Mouse (Mus musculus): ENCODE results near the gene 4930519P11Rik. TPM values are rescaled to one million over a fixed set of nuclear protein-coding genes. Genes with fewer than 3 reads are reported as not detected.

Gene 4930519P11Rik
- polyA plus RNA-seq (2014; fragmentation: Nextera tagmentation; extraction: Ambion mirVana), result 0.72 and 0.89 TPM in 2 replicates

DNA sequence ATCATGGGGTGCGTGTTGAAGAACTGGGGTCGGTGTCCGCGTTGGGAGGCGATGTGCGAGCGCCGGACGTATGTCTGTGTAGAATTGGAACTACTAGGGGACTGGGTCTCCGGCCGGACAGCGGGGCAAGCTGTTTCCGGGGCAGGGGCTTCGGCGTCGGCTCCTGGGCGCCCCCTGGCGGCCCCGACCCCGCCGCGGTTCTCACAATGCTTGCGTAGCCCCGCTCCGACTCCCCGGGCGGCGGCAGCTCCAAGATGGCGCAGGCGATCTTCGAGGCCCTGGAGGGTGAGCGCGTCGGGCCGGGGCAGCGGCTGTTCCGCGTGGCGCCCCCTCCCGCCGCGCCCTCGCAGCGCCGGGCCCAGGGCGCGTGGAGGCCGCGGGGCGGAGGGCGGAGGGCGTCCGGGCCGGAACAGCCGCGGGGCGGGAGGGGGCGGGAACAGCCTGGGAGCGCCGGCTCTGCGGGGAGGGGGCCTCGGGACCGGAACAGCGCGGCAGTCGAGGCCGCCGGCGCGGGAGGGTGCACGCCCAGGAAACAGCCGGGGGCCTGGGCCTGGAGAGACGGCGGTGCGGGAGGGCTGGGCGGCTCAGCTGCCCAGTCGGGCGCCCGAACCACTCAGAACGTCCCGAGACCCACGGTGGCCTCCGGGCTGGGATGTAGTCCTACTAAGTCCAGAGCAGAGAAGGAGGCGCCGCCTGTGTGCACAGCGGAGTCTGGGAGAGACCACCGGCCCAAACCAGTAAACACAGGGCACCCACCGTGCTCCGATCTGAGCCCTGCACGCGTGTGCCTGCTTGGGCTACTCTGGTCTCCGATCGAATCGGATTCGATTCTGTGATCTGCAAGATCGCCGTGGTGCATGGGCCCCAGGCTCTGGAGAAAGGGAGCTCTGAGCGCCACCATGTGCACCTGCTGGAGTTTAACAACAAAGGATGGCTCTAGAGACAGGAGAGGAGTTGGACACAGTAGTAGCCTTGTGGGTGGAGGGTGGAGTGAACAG, at the start of gene 4930519P11Rik, which contains the start of gene Zfp341:
4930519P11Rik (minus strand) TSS at position 320 of the 998 bp plus-strand sequence.
Zfp341 (plus strand) TSS at position 180 of the 998 bp plus-strand sequence.
- peak; percentile 94 for ATAC-seq (ENCODE audit: low FRiP score, low TSS enrichment)
- Histone ChIP-seq H3K27me3 (ENCODE audit: control insufficient read depth, insufficient read depth, low read length) (no peaks in the 10 kb centered on the region), H3K4me3 (ENCODE audit: low read length) (peak within 1 kb of the TSS; percentile 57), H3K9me3 (ENCODE audit: control insufficient read depth, low read length) (no peaks in the 10 kb centered on the region), H3K27ac (ENCODE audit: low read depth, low read length) (peak within 1 kb of the TSS; percentile 98), H3K4me2 (replicated peaks; ENCODE audit: low read depth, low read length) (peak within 1 kb of the TSS; percentile 75), H3K4me1 (ENCODE audit: control insufficient read depth, insufficient read depth, low read length) (peaks cover 14% of the 10 kb centered on the region), H3K36me3 (ENCODE audit: control insufficient read depth, insufficient read depth, low read length) (no peaks in the 10 kb centered on the region), H3K9ac (ENCODE audit: low read depth, low read length) (peak within 1 kb of the TSS; percentile 88)
- WGBS, result under 1% methylated on average over 76 of the region's 98 CpGs

DNA sequence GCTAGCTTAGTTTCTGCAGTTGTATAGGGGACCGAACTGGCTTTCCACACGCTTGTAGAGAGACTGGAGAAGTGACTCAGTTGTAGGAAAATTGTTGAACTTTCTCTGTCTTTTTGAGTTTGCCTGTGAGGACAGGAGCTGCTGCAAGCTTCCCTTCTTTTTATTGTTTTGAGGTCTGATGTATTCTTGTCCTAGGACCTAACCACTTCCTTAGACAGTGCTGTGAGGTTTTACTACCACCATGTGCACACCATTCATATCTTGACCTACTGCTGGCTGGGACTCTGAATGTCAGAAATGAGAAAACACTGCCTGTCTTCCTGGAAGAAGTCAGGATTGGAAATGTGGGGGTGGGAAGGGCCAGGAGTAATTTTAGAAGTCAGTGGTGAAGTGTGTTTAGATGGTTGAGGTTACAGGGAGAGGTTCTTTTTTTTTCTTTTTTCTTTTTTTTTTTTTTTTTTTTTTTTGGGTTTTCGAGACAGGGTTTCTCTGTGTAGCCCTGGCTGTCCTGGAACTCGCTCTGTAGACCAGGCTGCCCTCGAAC, 46.4 kb upstream of the 4930519P11Rik start:
- no peak overlapping the region for H3K27ac ChIP-seq (ENCODE audit: low read depth, low read length)
- H3K9ac ChIP-seq (ENCODE audit: low read depth, low read length), result peak overlapping the region; percentile 34; the same call in 1 of the 2 replicates
- H3K27me3 ChIP-seq (ENCODE audit: control insufficient read depth, insufficient read depth, low read length), result no peaks in the 10 kb centered on the region
- peaks cover 15% of the 10 kb centered on the region; the same call in 1 of the 2 replicates for H3K36me3 ChIP-seq (ENCODE audit: control insufficient read depth, insufficient read depth, low read length)
- peak overlapping the region; percentile 17; the same call in 1 of the 2 replicates for H3K4me2 ChIP-seq (replicated peaks; ENCODE audit: low read depth, low read length)
- peak overlapping the region; percentile 7; the same call in 1 of the 2 replicates for H3K4me3 ChIP-seq (ENCODE audit: low read length)
- 85% methylated on average over 4 of the region's 5 CpGs for WGBS
- no peaks in the 10 kb centered on the region for H3K9me3 ChIP-seq (ENCODE audit: control insufficient read depth, low read length)
- no peak for ATAC-seq (ENCODE audit: low FRiP score, low TSS enrichment)
- H3K4me1 ChIP-seq (ENCODE audit: control insufficient read depth, insufficient read depth, low read length), result peaks cover 18% of the 10 kb centered on the region

GRCm38 (mm10) chr2:154659070-154659469, 45.8 kb upstream of the 4930519P11Rik start:
- Histone ChIP-seq H3K27me3 (ENCODE audit: control insufficient read depth, insufficient read depth, low read length) (no peaks in the 10 kb centered on the region), H3K27ac (ENCODE audit: low read depth, low read length) (no peak overlapping the region), H3K4me3 (ENCODE audit: low read length) (peak overlapping the region; percentile 7; the same call in 1 of the 2 replicates), H3K9ac (ENCODE audit: low read depth, low read length) (peak overlapping the region; percentile 34; the same call in 1 of the 2 replicates), H3K36me3 (ENCODE audit: control insufficient read depth, insufficient read depth, low read length) (peaks cover 15% of the 10 kb centered on the region; the same call in 1 of the 2 replicates), H3K9me3 (ENCODE audit: control insufficient read depth, low read length) (no peaks in the 10 kb centered on the region), H3K4me1 (ENCODE audit: control insufficient read depth, insufficient read depth, low read length) (peaks cover 18% of the 10 kb centered on the region), H3K4me2 (replicated peaks; ENCODE audit: low read depth, low read length) (peak overlapping the region; percentile 89; the same call in 1 of the 2 replicates)
- no peak for ATAC-seq (ENCODE audit: low FRiP score, low TSS enrichment)
- WGBS, result 89% methylated on average over 4 of the region's 4 CpGs

GRCm38 (mm10) chr2:154657486-154658237, 44.4 kb upstream of the 4930519P11Rik start:
- no peak for ATAC-seq (ENCODE audit: low FRiP score, low TSS enrichment)
- Histone ChIP-seq H3K9me3 (ENCODE audit: control insufficient read depth, low read length) (no peaks in the 10 kb centered on the region), H3K27ac (ENCODE audit: low read depth, low read length) (peak overlapping the region; percentile 76; the same call in 1 of the 2 replicates), H3K36me3 (ENCODE audit: control insufficient read depth, insufficient read depth, low read length) (peaks cover 15% of the 10 kb centered on the region; the same call in 1 of the 2 replicates), H3K4me2 (replicated peaks; ENCODE audit: low read depth, low read length) (peak overlapping the region; percentile 89), H3K4me3 (ENCODE audit: low read length) (peak overlapping the region; percentile 78), H3K27me3 (ENCODE audit: control insufficient read depth, insufficient read depth, low read length) (no peaks in the 10 kb centered on the region), H3K9ac (ENCODE audit: low read depth, low read length) (peak overlapping the region; percentile 89), H3K4me1 (ENCODE audit: control insufficient read depth, insufficient read depth, low read length) (peaks cover 18% of the 10 kb centered on the region)
- WGBS, result 5% methylated on average over 12 of the region's 12 CpGs

DNA sequence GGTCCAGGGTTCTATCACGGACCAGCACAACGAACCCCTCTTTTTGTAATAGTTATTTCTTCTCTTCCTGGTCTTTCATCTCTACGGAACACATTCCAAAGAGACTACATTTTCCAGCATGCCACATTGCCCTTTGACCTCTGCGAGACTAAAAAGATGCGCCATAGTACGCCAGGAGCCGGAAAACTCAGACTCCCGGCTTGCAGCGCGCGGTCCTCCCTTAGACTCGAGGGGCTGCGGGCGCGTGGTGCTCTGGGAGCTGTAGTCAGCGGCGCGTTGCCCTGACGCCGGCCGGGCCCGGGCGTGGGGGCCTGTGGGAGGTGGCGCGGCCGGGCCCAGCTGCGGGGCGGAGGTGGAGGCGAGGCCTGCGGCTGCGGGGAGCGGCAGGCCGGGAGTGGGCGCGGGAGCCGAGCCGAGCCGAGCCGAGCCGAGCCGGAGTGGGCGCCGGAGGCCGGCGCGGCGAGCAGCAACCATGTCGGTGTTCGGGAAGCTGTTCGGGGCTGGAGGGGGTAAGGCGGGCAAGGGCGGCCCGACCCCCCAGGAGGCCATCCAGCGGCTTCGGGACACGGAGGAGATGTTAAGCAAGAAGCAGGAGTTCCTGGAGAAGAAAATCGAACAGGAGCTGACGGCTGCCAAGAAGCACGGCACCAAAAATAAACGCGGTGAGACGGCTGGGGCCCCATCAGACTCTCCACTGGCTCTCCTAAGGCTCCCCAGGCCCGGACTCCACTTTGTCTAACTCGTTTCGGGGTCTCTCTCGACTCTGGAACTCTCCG, 43.7 kb upstream of the 4930519P11Rik start:
- under 1% methylated on average over 66 of the region's 67 CpGs for WGBS
- peak overlapping the region; percentile 76; the same call in 1 of the 2 replicates for H3K27ac ChIP-seq (ENCODE audit: low read depth, low read length)
- H3K9me3 ChIP-seq (ENCODE audit: control insufficient read depth, low read length), result no peaks in the 10 kb centered on the region
- peaks cover 15% of the 10 kb centered on the region; the same call in 1 of the 2 replicates for H3K36me3 ChIP-seq (ENCODE audit: control insufficient read depth, insufficient read depth, low read length)
- H3K4me2 ChIP-seq (replicated peaks; ENCODE audit: low read depth, low read length), result peak overlapping the region; percentile 89
- H3K9ac ChIP-seq (ENCODE audit: low read depth, low read length), result peak overlapping the region; percentile 89
- no peaks in the 10 kb centered on the region for H3K27me3 ChIP-seq (ENCODE audit: control insufficient read depth, insufficient read depth, low read length)
- H3K4me3 ChIP-seq (ENCODE audit: low read length), result peak overlapping the region; percentile 78
- peak; percentile 99 for ATAC-seq (ENCODE audit: low FRiP score, low TSS enrichment)
- peaks cover 18% of the 10 kb centered on the region for H3K4me1 ChIP-seq (ENCODE audit: control insufficient read depth, insufficient read depth, low read length)

DNA sequence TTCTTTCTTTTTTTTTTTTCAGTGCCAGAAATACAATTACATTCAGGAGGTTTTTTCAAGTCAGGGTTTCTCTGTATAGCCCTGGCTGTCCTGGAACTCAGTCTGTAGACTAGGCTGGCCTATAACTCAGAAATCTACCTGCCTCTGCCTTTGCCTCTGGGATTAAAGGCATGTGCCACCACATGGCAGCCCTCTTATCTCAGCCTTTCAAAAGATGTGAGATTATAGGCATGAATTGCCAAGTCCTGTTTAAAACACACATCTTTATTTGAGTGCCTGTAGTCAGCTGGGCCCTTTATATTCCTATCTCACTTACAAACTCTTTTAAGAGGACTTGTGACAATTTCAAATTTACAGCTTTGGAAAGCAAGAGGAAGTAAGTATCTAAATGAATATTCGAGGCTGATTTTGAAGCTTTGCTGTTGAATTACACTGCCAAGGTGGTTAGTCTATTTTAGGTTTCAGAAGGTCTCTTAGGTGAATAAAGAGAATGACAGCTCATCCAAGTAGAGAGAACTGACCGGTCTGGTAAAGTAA, 42.7 kb upstream of the 4930519P11Rik start:
- Histone ChIP-seq H3K27me3 (ENCODE audit: control insufficient read depth, insufficient read depth, low read length) (no peaks in the 10 kb centered on the region), H3K36me3 (ENCODE audit: control insufficient read depth, insufficient read depth, low read length) (peaks cover 8% of the 10 kb centered on the region; the same call in 1 of the 2 replicates), H3K9ac (ENCODE audit: low read depth, low read length) (no peak overlapping the region), H3K9me3 (ENCODE audit: control insufficient read depth, low read length) (no peaks in the 10 kb centered on the region), H3K4me1 (ENCODE audit: control insufficient read depth, insufficient read depth, low read length) (peaks cover 18% of the 10 kb centered on the region), H3K4me2 (replicated peaks; ENCODE audit: low read depth, low read length) (peak overlapping the region; percentile 39), H3K27ac (ENCODE audit: low read depth, low read length) (no peak overlapping the region), H3K4me3 (ENCODE audit: low read length) (no peak overlapping the region; the same call in 1 of the 2 replicates)
- no peak for ATAC-seq (ENCODE audit: low FRiP score, low TSS enrichment)
- 61% methylated on average over 2 of the region's 2 CpGs for WGBS

- Histone ChIP-seq H3K4me3 (ENCODE audit: low read length) (no peak overlapping the region), H3K9ac (ENCODE audit: low read depth, low read length) (no peak overlapping the region), H3K36me3 (ENCODE audit: control insufficient read depth, insufficient read depth, low read length) (no peaks in the 10 kb centered on the region), H3K27ac (ENCODE audit: low read depth, low read length) (no peak overlapping the region), H3K4me2 (replicated peaks; ENCODE audit: low read depth, low read length) (no peak overlapping the region), H3K4me1 (ENCODE audit: control insufficient read depth, insufficient read depth, low read length) (peaks cover 18% of the 10 kb centered on the region), H3K27me3 (ENCODE audit: control insufficient read depth, insufficient read depth, low read length) (no peaks in the 10 kb centered on the region), H3K9me3 (ENCODE audit: control insufficient read depth, low read length) (no peaks in the 10 kb centered on the region)
- 96% methylated on average over 12 of the region's 12 CpGs for WGBS
- no peak for ATAC-seq (ENCODE audit: low FRiP score, low TSS enrichment)
Observed at GRCm38 (mm10) chr2:154654976-154655375, 41.7 kb upstream of the 4930519P11Rik start.
